Mouse (Mus musculus) limb, embryonic 11.5 days (tissue): ENCODE data around the gene Slc25a23. TPM values are rescaled to one million over a fixed set of nuclear protein-coding genes. Genes with fewer than 3 reads are reported as not detected.

Experiments used
- ATAC-seq: fragments of 200-750 bp; cut with Nextera tagmentation; 2 replicates; pipeline ENCODE4 v1.8.0; 2017; ENCODE audit warnings: low read depth; ENCODE audit not compliant: insufficient number of reproducible peaks, low FRiP score, low TSS enrichment
- DNase-seq: peaks from one replicate; pipeline ENCODE4 v3.0.0-alpha.2; 2015; ENCODE audit warnings: low spot score
- H3K27ac ChIP-seq: fragments of 300-500 bp; sonication (generic); replicated peaks from 2 replicates; pipeline ENCODE4 v1.5.1; 2014; ENCODE audit warnings: low read depth, mild to moderate bottlenecking, low read length
- H3K27me3 ChIP-seq: fragments of 300-500 bp; sonication (generic); 2 replicates; pipeline ENCODE4 v1.6.1; 2014; ENCODE audit warnings: mild to moderate bottlenecking, low read length, mixed read lengths; ENCODE audit not compliant: control insufficient read depth, insufficient read depth
- H3K36me3 ChIP-seq: fragments of 300-500 bp; sonication (generic); 2 replicates; pipeline ENCODE4 v1.6.1; 2014; ENCODE audit warnings: mild to moderate bottlenecking, low read length, moderate library complexity, mixed read lengths; ENCODE audit not compliant: control insufficient read depth, insufficient read depth
- H3K4me1 ChIP-seq: fragments of 300-500 bp; sonication (generic); 2 replicates; pipeline ENCODE4 v1.6.1; 2014; ENCODE audit warnings: low read length, mixed read lengths; ENCODE audit not compliant: control insufficient read depth, insufficient read depth
- H3K4me2 ChIP-seq: fragments of 300-500 bp; sonication (generic); 2 replicates; pipeline ENCODE4 v1.6.1; 2014; ENCODE audit warnings: low read depth, mild to moderate bottlenecking, moderate library complexity; ENCODE audit not compliant: severe bottlenecking
- H3K4me3 ChIP-seq: fragments of 300-500 bp; sonication (generic); 2 replicates; pipeline ENCODE4 v1.5.1; 2014; ENCODE audit warnings: low read depth, low read length
- H3K9ac ChIP-seq: fragments of 300-500 bp; sonication (generic); 2 replicates; pipeline ENCODE4 v1.6.1; 2014; ENCODE audit warnings: mild to moderate bottlenecking, low read length
- H3K9me3 ChIP-seq: fragments of 300-500 bp; sonication (generic); 2 replicates; pipeline ENCODE4 v1.6.1; 2016; ENCODE audit warnings: low read length; ENCODE audit not compliant: control insufficient read depth
- WGBS: fragments of 180-500 bp; shearing (Covaris S2); extraction: QIAGEN DNeasy Blood & Tissue Kit; methylation state at CpG from one replicate; pipeline ENCODE4 v1.1.7; 2014; 5-methylcytosine and 5-hydroxymethylcytosine counted together
- polyA plus RNA-seq: library from polyadenylated mRNA; unstranded; fragments of >200 nt; fragmentation: Nextera tagmentation; extraction: Ambion mirVana; gene quantifications from 2 replicates; pipeline ENCODE4 v1.2.1, GENCODE M21; 2014

The Slc25a23 gene
- 4.5 TPM in 2 replicates for polyA plus RNA-seq

- DNase-seq (peak; percentile 83), ATAC-seq (peak; percentile 69)
- H3K4me2 ChIP-seq, result peak within 1 kb of the TSS; percentile 72
- H3K4me1 ChIP-seq, result no peaks in the 10 kb centered on the region
- peak within 1 kb of the TSS; percentile 72 for H3K4me3 ChIP-seq
- H3K27ac ChIP-seq, result no peak within 1 kb of the TSS
- WGBS, result 0% methylated on average over 38 of the region's 45 CpGs
- H3K36me3 ChIP-seq, result no peaks in the 10 kb centered on the region
- H3K9ac ChIP-seq, result peak within 1 kb of the TSS; percentile 41
- H3K9me3 ChIP-seq, result no peaks in the 10 kb centered on the region
- H3K27me3 ChIP-seq, result peaks cover 34% of the 10 kb centered on the region
Observed at GRCm38 (mm10) chr17:57059486-57059977, at the start of gene Slc25a23. Gene Slc25a23, minus strand, starts transcription at chr17:57059863.

- Histone ChIP-seq H3K4me2 (no peak overlapping the region), H3K9ac (no peak overlapping the region), H3K36me3 (no peaks in the 10 kb centered on the region), H3K27me3 (no peaks in the 10 kb centered on the region), H3K27ac (no peak overlapping the region), H3K4me3 (no peak overlapping the region), H3K4me1 (0 out of 2 replicates have a peak, but pooled peaks cover 2% of the 10 kb centered on the region), H3K9me3 (no peaks in the 10 kb centered on the region)
- DNase-seq (no peak), ATAC-seq (no peak)
- 54% methylated on average over 5 of the region's 5 CpGs for WGBS
Observed at GRCm38 (mm10) chr17:57108666-57109171, 49.1 kb upstream of the Slc25a23 start.

GRCm38 (mm10) chr17:57108040-57108665 is 48.5 kb upstream of the Slc25a23 start:
- Histone ChIP-seq H3K4me1 (0 out of 2 replicates have a peak, but pooled peaks cover 2% of the 10 kb centered on the region), H3K9me3 (no peaks in the 10 kb centered on the region), H3K4me2 (no peak overlapping the region), H3K36me3 (no peaks in the 10 kb centered on the region), H3K27me3 (no peaks in the 10 kb centered on the region), H3K4me3 (no peak overlapping the region), H3K27ac (no peak overlapping the region), H3K9ac (no peak overlapping the region)
- WGBS, result 75% methylated on average over 7 of the region's 7 CpGs
- no peak for ATAC-seq
- DNase-seq, result no peak

- no peak overlapping the region for H3K4me3 ChIP-seq
- H3K4me2 ChIP-seq, result peak overlapping the region; percentile 90; the same call in 1 of the 2 replicates
- H3K27me3 ChIP-seq, result no peaks in the 10 kb centered on the region
- H3K27ac ChIP-seq, result no peak overlapping the region
- 89% methylated on average over 5 of the region's 5 CpGs for WGBS
- DNase-seq, result no peak
- no peaks in the 10 kb centered on the region for H3K36me3 ChIP-seq
- no peak overlapping the region for H3K9ac ChIP-seq
- H3K4me1 ChIP-seq, result 0 out of 2 replicates have a peak, but pooled peaks cover 2% of the 10 kb centered on the region
- no peaks in the 10 kb centered on the region for H3K9me3 ChIP-seq
- no peak for ATAC-seq
Observed at GRCm38 (mm10) chr17:57107064-57107463, 47.4 kb upstream of the Slc25a23 start.

- Histone ChIP-seq H3K27me3 (no peaks in the 10 kb centered on the region), H3K4me2 (peak overlapping the region; percentile 90), H3K36me3 (no peaks in the 10 kb centered on the region), H3K4me3 (peak overlapping the region; percentile 61), H3K9ac (peak overlapping the region; percentile 69; the same call in 1 of the 2 replicates), H3K27ac (no peak overlapping the region), H3K9me3 (no peaks in the 10 kb centered on the region), H3K4me1 (0 out of 2 replicates have a peak, but pooled peaks cover 2% of the 10 kb centered on the region)
- DNase-seq (no peak), ATAC-seq (no peak)
- 6% methylated on average over 9 of the region's 9 CpGs for WGBS
Observed at GRCm38 (mm10) chr17:57106035-57106368, 46.3 kb upstream of the Slc25a23 start.

GRCm38 (mm10) chr17:57105181-57106034 is 45.7 kb upstream of the Slc25a23 start, which contains the start of gene Tnfsf9:
Gene Tnfsf9, plus strand, starts transcription at chr17:57105325.
- Histone ChIP-seq H3K27me3 (no peaks in the 10 kb centered on the region), H3K4me2 (peak within 1 kb of the TSS; percentile 90), H3K9ac (peak within 1 kb of the TSS; percentile 69), H3K36me3 (no peaks in the 10 kb centered on the region), H3K27ac (no peak within 1 kb of the TSS), H3K4me1 (0 out of 2 replicates have a peak, but pooled peaks cover 2% of the 10 kb centered on the region), H3K4me3 (peak within 1 kb of the TSS; percentile 61), H3K9me3 (no peaks in the 10 kb centered on the region)
- under 1% methylated on average over 51 of the region's 61 CpGs for WGBS
- ATAC-seq (peak; percentile 79), DNase-seq (peak; percentile 71)

- Histone ChIP-seq H3K36me3 (no peaks in the 10 kb centered on the region), H3K4me2 (peak overlapping the region; percentile 90; the same call in 1 of the 2 replicates), H3K4me1 (0 out of 2 replicates have a peak, but pooled peaks cover 2% of the 10 kb centered on the region), H3K27me3 (no peaks in the 10 kb centered on the region), H3K4me3 (no peak overlapping the region), H3K27ac (no peak overlapping the region), H3K9ac (peak overlapping the region; percentile 69), H3K9me3 (no peaks in the 10 kb centered on the region)
- DNase-seq (no peak), ATAC-seq (no peak)
- 46% methylated on average over 4 of the region's 4 CpGs for WGBS
Observed at GRCm38 (mm10) chr17:57104496-57104895, 44.8 kb upstream of the Slc25a23 start.

- ATAC-seq, result no peak
- H3K36me3 ChIP-seq, result no peaks in the 10 kb centered on the region
- WGBS, result 72% methylated on average over 2 of the region's 2 CpGs
Observed at GRCm38 (mm10) chr17:57102276-57102675, 42.6 kb upstream of the Slc25a23 start.

More at GRCm38 (mm10) chr17:57102276-57102675, 42.6 kb upstream of the Slc25a23 start:
- Histone ChIP-seq H3K27me3 (no peaks in the 10 kb centered on the region), H3K4me1 (0 out of 2 replicates have a peak, but pooled peaks cover 2% of the 10 kb centered on the region), H3K9ac (no peak overlapping the region), H3K4me2 (no peak overlapping the region), H3K4me3 (no peak overlapping the region), H3K9me3 (no peaks in the 10 kb centered on the region), H3K27ac (no peak overlapping the region)
- DNase-seq, result no peak
